Mouse (Mus musculus) cerebral cortex, adult 2 months (tissue): Measurements from ENCODE around the gene Tmco2.

Experiments
- WGBS: fragments of 180-500 bp; shearing (Covaris S2); methylation state at CpG from one replicate; pipeline ENCODE4 v1.1.7; 2018; 5-methylcytosine and 5-hydroxymethylcytosine counted together

The Tmco2 gene

GRCm38 (mm10) chr4:121109126-121109525 is at the start of gene Tmco2:
Gene Tmco2, minus strand, starts transcription at chr4:121109226.
- 92% methylated on average over 2 of the region's 2 CpGs for WGBS

GRCm38 (mm10) chr4:121103304-121103703 is 5.7 kb downstream of the Tmco2 start:
- WGBS = 65% methylated on average over 4 of the region's 4 CpGs

GRCm38 (mm10) chr4:121097650-121098378 is 11.2 kb downstream of the Tmco2 start, which contains the start of gene Zmpste24:
Gene Zmpste24, minus strand, starts transcription at chr4:121098241.
- under 1% methylated on average over 39 of the region's 39 CpGs for WGBS

GRCm38 (mm10) chr4:121090211-121090610 is 18.8 kb downstream of the Tmco2 start:
- 96% methylated on average over 4 of the region's 4 CpGs for WGBS

GRCm38 (mm10) chr4:121088696-121089095 is 20.3 kb downstream of the Tmco2 start:
- 92% methylated on average over 2 of the region's 2 CpGs for WGBS

- 54% methylated on average over 1 of the region's 1 CpGs for WGBS
Observed at GRCm38 (mm10) chr4:121080395-121080794, 28.6 kb downstream of the Tmco2 start.

GRCm38 (mm10) chr4:121077915-121078646 is 30.9 kb downstream of the Tmco2 start:
- 89% methylated on average over 3 of the region's 3 CpGs for WGBS

- WGBS = 85% methylated on average over 4 of the region's 4 CpGs
Observed at GRCm38 (mm10) chr4:121074250-121074649, 34.8 kb downstream of the Tmco2 start.

- WGBS = 62% methylated on average over 2 of the region's 2 CpGs
Observed at GRCm38 (mm10) chr4:121065336-121065735, 43.7 kb downstream of the Tmco2 start.

GRCm38 (mm10) chr4:121059218-121059617 is 49.8 kb downstream of the Tmco2 start:
- WGBS = 77% methylated on average over 10 of the region's 10 CpGs

- 46% methylated on average over 2 of the region's 2 CpGs for WGBS
Observed at GRCm38 (mm10) chr4:121057032-121057431, 52.0 kb downstream of the Tmco2 start.

GRCm38 (mm10) chr4:121056342-121056741 is 52.7 kb downstream of the Tmco2 start:
- 47% methylated on average over 3 of the region's 3 CpGs for WGBS
